Mouse (Mus musculus): ENCODE data around the gene Fbxl7. TPM values are rescaled to one million over a fixed set of nuclear protein-coding genes. Genes with fewer than 3 reads are reported as not detected.

Fbxl7 gene
- 7.3 and 8.5 TPM in 2 replicates for polyA plus RNA-seq (2015; fragmentation: Nextera tagmentation; extraction: Ambion mirVana)

DNA sequence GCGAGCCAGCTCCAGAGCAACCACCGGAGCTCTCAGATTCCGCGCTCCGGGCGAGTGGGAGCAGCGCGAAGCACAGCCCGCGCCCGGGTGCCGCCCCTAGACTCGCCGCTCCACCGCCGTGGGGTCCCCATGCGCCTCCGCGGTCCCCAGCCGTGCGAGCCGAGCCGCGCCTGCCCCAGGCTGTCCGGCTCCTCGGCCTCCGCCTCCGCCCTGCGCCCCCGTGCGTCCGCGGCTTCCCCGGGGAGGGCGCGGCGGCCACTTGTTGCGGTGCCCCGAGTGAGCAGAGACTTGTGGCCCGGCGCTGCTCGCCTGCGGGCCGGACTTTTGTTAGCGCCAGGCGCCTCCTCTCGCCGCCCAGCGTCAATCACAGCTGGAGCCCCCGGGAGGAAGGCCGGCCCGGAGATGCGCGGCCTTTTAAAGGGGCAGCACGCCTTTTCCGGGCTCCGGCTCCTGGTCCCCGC, at the start of gene Fbxl7:
Fbxl7 (minus strand) TSS at position 330 of the 461 bp plus-strand sequence.
- WGBS = under 1% methylated on average over 56 of the region's 58 CpGs
- peak within 1 kb of the TSS; percentile 81 for H3K9ac ChIP-seq (ENCODE audit: low read length)

DNA sequence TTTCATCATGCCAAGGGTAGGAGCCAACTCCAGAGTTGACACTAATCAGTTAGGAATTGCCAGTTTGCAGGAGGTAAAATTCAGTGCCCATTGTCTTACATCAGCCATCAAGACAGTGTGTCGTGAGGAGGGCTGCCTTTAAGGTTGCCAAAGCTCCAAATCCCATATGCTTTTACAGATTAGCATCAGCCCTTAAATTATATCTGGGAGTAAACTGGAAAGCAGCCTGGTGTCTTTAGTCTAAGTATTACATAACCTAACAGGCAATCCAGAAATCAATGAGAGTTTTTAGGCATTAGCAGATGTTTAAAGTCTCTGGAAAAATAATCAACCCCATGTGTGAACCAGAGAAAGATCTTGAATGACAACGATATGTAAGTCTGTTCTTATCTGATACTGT, 26.6 kb upstream of the Fbxl7 start:
- Histone ChIP-seq H3K27me3 (ENCODE audit: control insufficient read depth, insufficient read depth, low read length) (no peaks in the 10 kb centered on the region), H3K9ac (ENCODE audit: low read length) (no peak overlapping the region), H3K36me3 (ENCODE audit: control insufficient read depth, insufficient read depth) (no peaks in the 10 kb centered on the region), H3K4me1 (ENCODE audit: control insufficient read depth, insufficient read depth, low read length) (no peaks in the 10 kb centered on the region), H3K9me3 (replicated peaks; ENCODE audit: control insufficient read depth, low read length) (no peaks in the 10 kb centered on the region), H3K4me2 (ENCODE audit: low read depth, low read length) (no peak overlapping the region), H3K27ac (ENCODE audit: low read length) (no peak overlapping the region), H3K4me3 (ENCODE audit: low read length) (no peak overlapping the region)
- WGBS = 68% methylated on average over 2 of the region's 2 CpGs
- ATAC-seq (replicated peaks; ENCODE audit: extremely low read depth, insufficient read depth, low FRiP score) = no peak

More for the DNA sequence above, at the start of gene Fbxl7:
- ATAC-seq (replicated peaks; ENCODE audit: extremely low read depth, insufficient read depth, low FRiP score) = peak; percentile 94
- no peaks in the 10 kb centered on the region for H3K36me3 ChIP-seq (ENCODE audit: control insufficient read depth, insufficient read depth)
- no peaks in the 10 kb centered on the region for H3K4me1 ChIP-seq (ENCODE audit: control insufficient read depth, insufficient read depth, low read length)
- H3K27ac ChIP-seq (ENCODE audit: low read length) = peak within 1 kb of the TSS; percentile 91
- peak within 1 kb of the TSS; percentile 94 for H3K4me2 ChIP-seq (ENCODE audit: low read depth, low read length)
- H3K27me3 ChIP-seq (ENCODE audit: control insufficient read depth, insufficient read depth, low read length) = no peaks in the 10 kb centered on the region
- H3K9me3 ChIP-seq (replicated peaks; ENCODE audit: control insufficient read depth, low read length) = no peaks in the 10 kb centered on the region
- peak within 1 kb of the TSS; percentile 71 for H3K4me3 ChIP-seq (ENCODE audit: low read length)

DNA sequence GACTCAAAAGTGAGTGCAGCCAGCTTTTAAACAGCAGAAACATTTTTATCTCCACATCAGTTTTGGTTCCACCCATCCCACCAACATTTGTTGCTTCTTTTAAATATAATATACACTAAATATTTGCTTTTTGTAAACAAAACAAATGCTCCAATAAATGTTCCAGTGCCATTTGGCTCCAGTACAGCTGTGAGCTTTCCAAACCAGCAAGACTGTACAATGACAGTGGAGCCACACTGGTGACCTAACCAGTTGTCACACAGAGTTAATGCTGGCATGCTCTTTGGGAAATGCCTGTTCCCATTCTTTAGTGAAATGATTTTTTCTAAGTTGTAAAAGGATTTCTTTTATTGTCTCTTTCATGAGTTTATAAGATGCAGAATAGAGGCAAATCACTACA, 18.0 kb upstream of the Fbxl7 start:
- H3K9ac ChIP-seq (ENCODE audit: low read length) = no peak overlapping the region
- H3K4me2 ChIP-seq (ENCODE audit: low read depth, low read length) = no peak overlapping the region
- H3K4me1 ChIP-seq (ENCODE audit: control insufficient read depth, insufficient read depth, low read length) = no peaks in the 10 kb centered on the region
- no peak overlapping the region for H3K4me3 ChIP-seq (ENCODE audit: low read length)
- H3K27ac ChIP-seq (ENCODE audit: low read length) = no peak overlapping the region
- no peaks in the 10 kb centered on the region for H3K36me3 ChIP-seq (ENCODE audit: control insufficient read depth, insufficient read depth)
- H3K27me3 ChIP-seq (ENCODE audit: control insufficient read depth, insufficient read depth, low read length) = no peaks in the 10 kb centered on the region
- H3K9me3 ChIP-seq (replicated peaks; ENCODE audit: control insufficient read depth, low read length) = no peaks in the 10 kb centered on the region
- ATAC-seq (replicated peaks; ENCODE audit: extremely low read depth, insufficient read depth, low FRiP score) = no peak

DNA sequence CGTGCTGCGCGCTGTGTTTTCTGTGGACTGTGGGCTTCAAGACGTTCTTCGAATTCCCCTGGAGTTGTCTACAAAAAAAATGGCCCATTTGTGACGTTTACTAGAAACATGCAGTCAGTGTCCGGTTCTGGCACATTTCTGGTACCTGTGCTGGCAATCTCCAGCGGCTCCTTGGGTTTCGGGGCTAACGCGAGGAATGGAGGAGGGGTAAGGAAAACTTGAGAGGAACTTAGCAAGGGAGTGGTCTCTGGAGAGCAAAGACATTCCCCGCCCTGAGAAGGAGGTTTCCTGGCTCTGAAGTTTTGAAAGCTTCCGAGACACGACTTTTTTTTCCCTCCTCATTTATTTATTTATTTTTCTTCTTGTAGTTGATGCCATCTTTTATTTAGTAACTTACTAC, 381 bp upstream of the Fbxl7 start:
- H3K27me3 ChIP-seq (ENCODE audit: control insufficient read depth, insufficient read depth, low read length) = no peaks in the 10 kb centered on the region
- no peaks in the 10 kb centered on the region for H3K4me1 ChIP-seq (ENCODE audit: control insufficient read depth, insufficient read depth, low read length)
- H3K9ac ChIP-seq (ENCODE audit: low read length) = peak overlapping the region; percentile 81
- WGBS = under 1% methylated on average over 14 of the region's 14 CpGs
- peak overlapping the region; percentile 94 for H3K4me2 ChIP-seq (ENCODE audit: low read depth, low read length)
- ATAC-seq (replicated peaks; ENCODE audit: extremely low read depth, insufficient read depth, low FRiP score) = peak; percentile 35; the same call in 1 of the 2 replicates
- H3K36me3 ChIP-seq (ENCODE audit: control insufficient read depth, insufficient read depth) = no peaks in the 10 kb centered on the region
- no peaks in the 10 kb centered on the region for H3K9me3 ChIP-seq (replicated peaks; ENCODE audit: control insufficient read depth, low read length)
- H3K27ac ChIP-seq (ENCODE audit: low read length) = peak overlapping the region; percentile 91
- peak overlapping the region; percentile 71 for H3K4me3 ChIP-seq (ENCODE audit: low read length)

DNA sequence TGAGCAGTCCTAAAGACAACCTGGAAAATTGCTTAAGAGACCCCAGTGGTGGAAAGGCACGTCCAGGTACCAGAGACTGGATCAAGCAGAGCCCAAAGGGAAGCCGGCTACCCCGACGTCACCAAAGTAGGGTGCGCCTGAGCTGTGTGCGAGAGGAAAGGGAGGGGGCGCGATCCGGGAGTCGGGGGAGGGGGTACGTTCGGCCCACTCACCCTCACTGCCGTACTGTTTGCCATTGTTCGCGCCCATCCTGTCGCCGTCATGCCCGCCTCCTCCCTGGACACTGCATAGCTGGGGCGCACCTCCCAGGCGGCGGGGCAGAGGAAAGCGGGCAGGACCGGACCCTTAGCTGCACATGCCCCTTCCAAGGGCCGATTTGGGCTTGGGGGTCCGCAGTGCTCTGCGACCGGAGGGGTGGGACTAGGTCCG, 565 bp downstream of the Fbxl7 start:
- Histone ChIP-seq H3K4me1 (ENCODE audit: control insufficient read depth, insufficient read depth, low read length) (no peaks in the 10 kb centered on the region), H3K4me2 (ENCODE audit: low read depth, low read length) (peak overlapping the region; percentile 94), H3K9me3 (replicated peaks; ENCODE audit: control insufficient read depth, low read length) (no peaks in the 10 kb centered on the region), H3K4me3 (ENCODE audit: low read length) (peak overlapping the region; percentile 71), H3K36me3 (ENCODE audit: control insufficient read depth, insufficient read depth) (no peaks in the 10 kb centered on the region), H3K9ac (ENCODE audit: low read length) (peak overlapping the region; percentile 81), H3K27ac (ENCODE audit: low read length) (peak overlapping the region; percentile 91), H3K27me3 (ENCODE audit: control insufficient read depth, insufficient read depth, low read length) (no peaks in the 10 kb centered on the region)
- under 1% methylated on average over 28 of the region's 28 CpGs for WGBS
- ATAC-seq (replicated peaks; ENCODE audit: extremely low read depth, insufficient read depth, low FRiP score) = peak; percentile 56

DNA sequence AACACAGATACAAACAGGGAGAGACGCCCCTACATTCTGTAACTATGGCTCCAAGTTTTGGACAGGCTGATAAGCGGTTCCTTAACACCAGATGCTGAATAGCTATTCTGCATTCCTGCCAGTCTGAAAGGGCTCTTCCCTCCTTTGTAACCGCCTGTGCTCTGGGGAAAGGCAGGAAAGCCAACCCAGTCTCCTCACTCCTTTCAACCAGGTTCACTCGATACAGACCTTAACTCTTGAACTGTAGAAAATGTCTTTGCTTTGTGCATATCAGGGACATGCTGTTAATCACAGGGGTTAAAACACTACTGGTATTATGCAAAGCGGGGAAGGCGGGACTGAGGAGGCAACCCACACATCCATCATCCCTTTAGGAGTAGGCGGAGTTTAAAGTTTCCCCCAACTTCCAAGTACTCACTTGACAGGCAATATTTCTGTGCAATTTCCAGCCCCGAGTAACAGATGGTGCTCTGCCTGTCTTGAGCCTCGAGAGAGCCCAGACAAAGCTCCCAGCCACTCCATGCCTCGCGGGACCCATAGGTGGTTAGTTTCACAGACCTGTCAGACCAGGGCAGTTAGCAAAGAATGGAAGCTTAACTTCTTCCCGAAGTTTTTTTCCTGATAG, 1.2 kb downstream of the Fbxl7 start:
- H3K27me3 ChIP-seq (ENCODE audit: control insufficient read depth, insufficient read depth, low read length) = no peaks in the 10 kb centered on the region
- 5% methylated on average over 12 of the region's 12 CpGs for WGBS
- peak overlapping the region; percentile 91 for H3K27ac ChIP-seq (ENCODE audit: low read length)
- peak overlapping the region; percentile 94 for H3K4me2 ChIP-seq (ENCODE audit: low read depth, low read length)
- no peaks in the 10 kb centered on the region for H3K4me1 ChIP-seq (ENCODE audit: control insufficient read depth, insufficient read depth, low read length)
- peak overlapping the region; percentile 81 for H3K9ac ChIP-seq (ENCODE audit: low read length)
- H3K36me3 ChIP-seq (ENCODE audit: control insufficient read depth, insufficient read depth) = no peaks in the 10 kb centered on the region
- peak overlapping the region; percentile 71 for H3K4me3 ChIP-seq (ENCODE audit: low read length)
- no peaks in the 10 kb centered on the region for H3K9me3 ChIP-seq (replicated peaks; ENCODE audit: control insufficient read depth, low read length)
- no peak for ATAC-seq (replicated peaks; ENCODE audit: extremely low read depth, insufficient read depth, low FRiP score)

DNA sequence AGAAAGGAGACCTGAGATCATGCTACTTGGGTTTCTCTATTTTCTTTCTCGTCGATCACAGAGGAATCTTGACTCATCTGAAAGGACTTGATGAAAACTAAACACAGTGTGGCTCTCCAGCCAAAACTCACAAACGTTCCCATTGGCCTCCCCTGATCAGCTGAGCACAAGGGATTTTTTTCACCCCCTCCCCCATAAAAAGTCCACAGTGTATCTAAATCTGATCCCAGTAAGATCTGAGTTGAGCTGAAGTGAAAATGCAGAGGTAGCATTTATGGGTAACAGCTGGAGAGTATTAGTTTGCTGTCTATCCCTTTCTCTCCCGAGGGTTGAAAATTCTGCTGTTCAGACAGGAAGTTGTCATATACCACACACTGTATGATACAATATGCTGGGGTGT, 2.2 kb downstream of the Fbxl7 start:
- Histone ChIP-seq H3K27me3 (ENCODE audit: control insufficient read depth, insufficient read depth, low read length) (no peaks in the 10 kb centered on the region), H3K9ac (ENCODE audit: low read length) (no peak overlapping the region), H3K9me3 (replicated peaks; ENCODE audit: control insufficient read depth, low read length) (no peaks in the 10 kb centered on the region), H3K4me3 (ENCODE audit: low read length) (peak overlapping the region; percentile 17), H3K36me3 (ENCODE audit: control insufficient read depth, insufficient read depth) (no peaks in the 10 kb centered on the region), H3K4me1 (ENCODE audit: control insufficient read depth, insufficient read depth, low read length) (no peaks in the 10 kb centered on the region), H3K4me2 (ENCODE audit: low read depth, low read length) (peak overlapping the region; percentile 48), H3K27ac (ENCODE audit: low read length) (no peak overlapping the region)
- no peak for ATAC-seq (replicated peaks; ENCODE audit: extremely low read depth, insufficient read depth, low FRiP score)
- 41% methylated on average over 4 of the region's 4 CpGs for WGBS

DNA sequence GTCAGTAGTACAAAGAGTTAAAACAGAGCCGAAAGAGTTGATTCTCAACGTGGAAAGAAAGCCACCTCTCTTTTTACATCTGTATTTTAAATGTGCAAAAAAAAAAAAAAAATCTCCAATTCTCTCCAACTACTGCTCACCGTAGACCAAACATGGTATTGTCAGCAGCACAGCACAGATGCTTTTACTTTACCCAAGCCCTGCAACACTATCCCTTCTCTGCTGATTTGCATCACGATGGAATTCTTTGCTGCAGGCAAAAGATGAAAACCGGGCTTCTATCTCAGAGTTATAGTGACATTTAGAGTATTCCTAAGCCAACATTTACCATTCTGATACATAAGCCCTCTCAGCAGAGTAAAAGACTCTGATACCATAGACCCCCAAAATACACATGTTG, 5.4 kb downstream of the Fbxl7 start:
- ATAC-seq (replicated peaks; ENCODE audit: extremely low read depth, insufficient read depth, low FRiP score) = no peak
- 64% methylated on average over 5 of the region's 5 CpGs for WGBS
- H3K9me3 ChIP-seq (replicated peaks; ENCODE audit: control insufficient read depth, low read length) = no peaks in the 10 kb centered on the region
- no peak overlapping the region for H3K27ac ChIP-seq (ENCODE audit: low read length)
- no peaks in the 10 kb centered on the region for H3K36me3 ChIP-seq (ENCODE audit: control insufficient read depth, insufficient read depth)
- H3K27me3 ChIP-seq (ENCODE audit: control insufficient read depth, insufficient read depth, low read length) = no peaks in the 10 kb centered on the region
- H3K9ac ChIP-seq (ENCODE audit: low read length) = no peak overlapping the region
- no peak overlapping the region for H3K4me2 ChIP-seq (ENCODE audit: low read depth, low read length)
- H3K4me3 ChIP-seq (ENCODE audit: low read length) = no peak overlapping the region
- H3K4me1 ChIP-seq (ENCODE audit: control insufficient read depth, insufficient read depth, low read length) = no peaks in the 10 kb centered on the region

DNA sequence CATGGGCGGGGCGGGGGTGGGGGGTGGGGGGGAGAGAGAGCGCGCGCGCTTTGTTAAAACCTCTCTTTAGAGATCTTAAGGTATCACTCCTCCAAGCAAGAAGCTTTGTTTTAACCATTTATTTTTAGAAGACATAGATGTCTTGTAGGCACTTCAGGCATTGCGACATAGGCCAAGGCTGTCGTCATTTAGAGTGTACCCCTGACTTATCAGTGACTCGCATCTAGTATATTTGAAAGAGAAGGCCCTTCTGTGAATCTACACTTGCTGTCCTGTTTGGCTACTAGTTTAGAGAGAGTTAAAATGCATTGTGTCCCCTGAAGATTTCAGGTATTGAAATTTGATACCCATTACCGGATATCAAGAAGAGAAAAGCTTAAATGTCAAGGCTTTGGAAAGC, 7.2 kb downstream of the Fbxl7 start:
- 66% methylated on average over 10 of the region's 10 CpGs for WGBS
- Histone ChIP-seq H3K27me3 (ENCODE audit: control insufficient read depth, insufficient read depth, low read length) (no peaks in the 10 kb centered on the region), H3K9me3 (replicated peaks; ENCODE audit: control insufficient read depth, low read length) (no peaks in the 10 kb centered on the region), H3K27ac (ENCODE audit: low read length) (no peak overlapping the region), H3K9ac (ENCODE audit: low read length) (no peak overlapping the region), H3K4me1 (ENCODE audit: control insufficient read depth, insufficient read depth, low read length) (no peaks in the 10 kb centered on the region), H3K4me2 (ENCODE audit: low read depth, low read length) (no peak overlapping the region), H3K4me3 (ENCODE audit: low read length) (no peak overlapping the region), H3K36me3 (ENCODE audit: control insufficient read depth, insufficient read depth) (no peaks in the 10 kb centered on the region)
- no peak for ATAC-seq (replicated peaks; ENCODE audit: extremely low read depth, insufficient read depth, low FRiP score)

Data from heart, embryonic 16.5 days (tissue).